Mouse (Mus musculus): ENCODE measurements around the gene Slc50a1.

DNA sequence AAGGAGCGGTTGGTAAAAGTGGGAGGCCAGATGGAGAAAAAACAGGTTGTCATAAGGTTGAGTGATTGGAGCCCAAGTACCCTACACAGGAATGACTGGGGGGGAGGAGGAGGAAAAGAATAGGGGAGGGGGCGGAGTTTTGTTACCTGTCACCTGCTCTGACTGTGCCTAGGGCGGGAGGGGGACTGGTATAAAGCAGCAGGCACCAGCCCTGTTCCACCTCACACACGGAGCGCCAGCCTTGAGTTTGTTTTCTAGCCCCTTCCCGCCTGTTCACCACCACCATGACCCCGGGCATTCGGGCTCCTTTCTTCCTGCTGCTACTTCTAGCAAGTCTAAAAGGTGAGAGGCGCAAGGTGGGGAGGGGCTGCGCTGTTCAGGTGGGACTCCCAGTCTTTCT lies 41.5 kb downstream of the Slc50a1 start, which contains the start of gene Muc1:
- TF ChIP-seq EP300 (IDR thresholded peaks at IDR 0.05; ENCODE audit: low read depth), result no peak
- TF ChIP-seq CTCF (IDR thresholded peaks at IDR 0.05; ENCODE audit: low read depth), result no peak
